Mouse (Mus musculus): Measurements from ENCODE around the gene Tbx6. TPM values are rescaled to one million over a fixed set of nuclear protein-coding genes. Genes with fewer than 3 reads are reported as not detected.

Gene Tbx6
- total and polyA plus RNA-seq, 3 experiments = 0.12 to 0.15 TPM; not detected in 1

GRCm38 (mm10) chr7:126825403-126825802 is 44.1 kb downstream of the Tbx6 start (continued):
- no peak for TF ChIP-seq ETS1 (IDR thresholded peaks at IDR 0.05; ENCODE audit: low read depth, low read length)
- no peak for TF ChIP-seq BHLHE40 (IDR thresholded peaks at IDR 0.05; ENCODE audit: borderline replicate concordance, low read depth, low read length)

DNA sequence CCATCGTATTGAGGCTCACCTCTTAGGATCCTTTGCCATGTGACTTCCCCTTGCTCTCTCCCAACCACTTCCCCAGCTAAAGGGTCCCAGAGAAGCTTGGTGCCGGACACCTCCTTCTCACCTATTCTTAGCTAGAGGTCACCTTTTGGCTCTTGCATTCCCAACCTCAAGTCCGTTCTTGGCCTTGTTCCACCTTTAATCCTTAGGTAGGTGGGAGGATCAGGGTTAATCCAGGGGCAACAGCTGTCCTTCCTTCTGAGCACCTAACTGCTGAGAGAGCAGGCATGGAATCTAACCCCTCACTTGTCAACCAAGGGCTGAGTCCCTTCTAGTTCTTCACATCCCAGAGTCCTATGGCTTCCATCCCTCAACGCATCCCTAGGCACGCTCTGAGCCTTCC is 44.7 kb downstream of the Tbx6 start:
- DNase-seq (ENCODE audit: low read depth, low spot score) = no peak
- no peaks in the 10 kb centered on the region for H3K27me3 ChIP-seq (ENCODE audit: control insufficient read depth in 1 of 2, insufficient read depth in 2 of 2, low read length in 2 of 2)
- no peak overlapping the region for H3K27ac ChIP-seq (ENCODE audit: control insufficient read depth, low read depth, low read length)

DNA sequence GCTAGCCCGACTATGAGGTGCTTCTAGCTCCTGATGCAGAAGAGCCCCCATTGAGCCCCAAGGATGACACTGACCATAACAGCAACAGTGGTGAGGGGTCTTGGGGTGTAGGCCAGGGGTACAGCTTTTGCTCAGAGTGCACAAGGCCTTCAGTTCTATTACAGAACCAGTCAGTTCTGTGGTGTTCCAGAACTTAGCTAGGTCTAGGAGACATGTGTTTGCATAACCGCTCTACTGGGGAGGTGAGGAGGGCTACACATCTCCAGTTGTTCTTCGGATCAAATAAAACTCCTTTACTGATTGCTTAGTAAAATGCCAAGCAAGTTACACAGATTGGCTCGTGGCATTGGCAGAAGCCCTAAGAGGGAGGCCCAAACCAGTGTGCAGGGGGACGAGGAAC is 50.3 kb downstream of the Tbx6 start, which contains the start of gene 4930451I11Rik:
TSS of gene 4930451I11Rik (minus strand) at position 101 of the 400 bp plus-strand sequence.
- H3K27me3 ChIP-seq (ENCODE audit: control insufficient read depth in 1 of 2, insufficient read depth in 2 of 2, low read length in 2 of 2) = no peaks in the 10 kb centered on the region; a peak in 1 of 4 replicates
- H3K9me3 ChIP-seq (replicated peaks; ENCODE audit: insufficient read depth, low read length) = no peaks in the 10 kb centered on the region
- H3K79me2 ChIP-seq (ENCODE audit: control insufficient read depth, insufficient read depth, low read length, poor library complexity) = no peaks in the 10 kb centered on the region
- H3K4me1 ChIP-seq (ENCODE audit: control insufficient read depth in 1 of 2, insufficient read depth in 2 of 2, low read length in 2 of 2) = 0 out of 4 replicates have a peak, but pooled peaks cover 0 to 4% of the 10 kb centered on the region in 2 experiments
- H3K36me3 ChIP-seq (ENCODE audit: control insufficient read depth in 1 of 2, insufficient read depth in 2 of 2, low read length in 2 of 2) = no peaks in the 10 kb centered on the region
- H3K27ac ChIP-seq (ENCODE audit: control insufficient read depth, low read depth, low read length) = peak within 1 kb of the TSS; percentile 62
- no peak for DNase-seq (ENCODE audit: low read depth, low spot score)
- peak within 1 kb of the TSS; percentile 66 to 88 for H3K4me3 ChIP-seq (ENCODE audit: control insufficient read depth in 1 of 2, insufficient read depth in 1 of 2, low read depth in 2 of 2, low read length in 2 of 2)
- TF ChIP-seq POLR2AphosphoS5 (IDR thresholded peaks at IDR 0.05; ENCODE audit: borderline replicate concordance, low read depth, low read length) = no peak
- no peak for TF ChIP-seq POLR2AphosphoS2 (IDR thresholded peaks at IDR 0.05; ENCODE audit: low read length)
- no peak for TF ChIP-seq CHD1 (IDR thresholded peaks at IDR 0.05; ENCODE audit: low read depth, low read length)
- peak within 1 kb of the TSS; percentile 76 for H3K9ac ChIP-seq (ENCODE audit: control insufficient read depth, low read depth, low read length, poor library complexity, severe bottlenecking)

More for the DNA sequence above, 44.7 kb downstream of the Tbx6 start:
- no peaks in the 10 kb centered on the region for H3K9me3 ChIP-seq (replicated peaks; ENCODE audit: insufficient read depth, low read length)
- H3K79me2 ChIP-seq (ENCODE audit: control insufficient read depth, insufficient read depth, low read length, poor library complexity) = no peaks in the 10 kb centered on the region
- H3K9ac ChIP-seq (ENCODE audit: control insufficient read depth, low read depth, low read length, poor library complexity, severe bottlenecking) = no peak overlapping the region
- H3K4me1 ChIP-seq (ENCODE audit: control insufficient read depth in 1 of 2, insufficient read depth in 2 of 2, low read length in 2 of 2) = peaks cover 2 to 8% of the 10 kb centered on the region in 2 experiments; a peak in 2 of 4 replicates
- no peaks in the 10 kb centered on the region for H3K36me3 ChIP-seq (ENCODE audit: control insufficient read depth in 1 of 2, insufficient read depth in 2 of 2, low read length in 2 of 2)
- no peak overlapping the region for H3K4me3 ChIP-seq (ENCODE audit: control insufficient read depth in 1 of 2, insufficient read depth in 1 of 2, low read depth in 2 of 2, low read length in 2 of 2)
- TF ChIP-seq ELF1 (IDR thresholded peaks at IDR 0.05; ENCODE audit: low read depth, low read length) = no peak
- no peak for TF ChIP-seq GABPA (IDR thresholded peaks at IDR 0.05; ENCODE audit: low read depth, low read length)
- no peak for TF ChIP-seq HCFC1 (IDR thresholded peaks at IDR 0.05; ENCODE audit: low read depth, low read length)
- no peak for TF ChIP-seq BHLHE40 (IDR thresholded peaks at IDR 0.05; ENCODE audit: borderline replicate concordance, low read depth, low read length)

DNA sequence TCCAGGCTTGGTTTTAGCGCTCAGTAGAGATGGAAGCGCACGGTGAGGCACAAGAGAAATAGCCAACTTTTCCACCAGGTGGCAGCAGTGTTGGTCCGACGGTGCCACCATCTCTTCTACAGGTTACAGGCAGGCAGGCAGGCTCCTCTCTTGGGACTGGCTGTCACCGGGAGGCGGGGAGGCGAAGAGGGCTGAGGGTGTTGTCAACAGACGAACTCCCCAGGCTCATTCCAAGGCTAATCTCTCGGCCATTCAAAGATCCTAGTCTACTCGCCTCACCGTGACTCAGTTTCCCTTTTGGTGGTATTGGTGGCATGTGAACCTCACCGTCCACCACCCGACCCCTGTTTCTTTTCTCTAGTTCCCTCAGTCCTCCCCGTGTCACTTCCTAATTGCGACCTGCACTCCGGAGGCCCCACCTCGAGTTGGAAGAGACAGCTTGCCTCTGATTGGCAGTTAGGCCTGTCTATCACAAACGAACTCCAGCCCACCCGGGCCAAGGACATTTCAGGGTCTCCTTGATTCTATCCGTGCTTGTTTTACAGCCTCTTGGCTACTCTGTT is 50.8 kb downstream of the Tbx6 start:
- peak overlapping the region; percentile 66 to 88 for H3K4me3 ChIP-seq (ENCODE audit: control insufficient read depth in 1 of 2, insufficient read depth in 1 of 2, low read depth in 2 of 2, low read length in 2 of 2)
- no peaks in the 10 kb centered on the region for H3K79me2 ChIP-seq (ENCODE audit: control insufficient read depth, insufficient read depth, low read length, poor library complexity)
- peak overlapping the region; percentile 76 for H3K9ac ChIP-seq (ENCODE audit: control insufficient read depth, low read depth, low read length, poor library complexity, severe bottlenecking)
- no peaks in the 10 kb centered on the region for H3K9me3 ChIP-seq (replicated peaks; ENCODE audit: insufficient read depth, low read length)
- no peaks in the 10 kb centered on the region; a peak in 1 of 4 replicates for H3K27me3 ChIP-seq (ENCODE audit: control insufficient read depth in 1 of 2, insufficient read depth in 2 of 2, low read length in 2 of 2)
- peak; percentile 97 for DNase-seq (ENCODE audit: low read depth, low spot score)
- H3K36me3 ChIP-seq (ENCODE audit: control insufficient read depth in 1 of 2, insufficient read depth in 2 of 2, low read length in 2 of 2) = no peaks in the 10 kb centered on the region
- H3K4me1 ChIP-seq (ENCODE audit: control insufficient read depth in 1 of 2, insufficient read depth in 2 of 2, low read length in 2 of 2) = 0 out of 4 replicates have a peak, but pooled peaks cover 0 to 4% of the 10 kb centered on the region in 2 experiments
- H3K27ac ChIP-seq (ENCODE audit: control insufficient read depth, low read depth, low read length) = peak overlapping the region; percentile 62
- TF ChIP-seq ZKSCAN1 (IDR thresholded peaks at IDR 0.05; ENCODE audit: low read depth, low read length) = no peak
- TF ChIP-seq ETS1 (IDR thresholded peaks at IDR 0.05; ENCODE audit: low read depth, low read length) = no peak
- peak; percentile 92 for TF ChIP-seq SIN3A (IDR thresholded peaks at IDR 0.05; ENCODE audit: low read length)
- TF ChIP-seq ZC3H11A (IDR thresholded peaks at IDR 0.05; ENCODE audit: low read depth, low read length) = peak; percentile 90
- no peak for TF ChIP-seq KAT2A (conservative IDR thresholded peaks at IDR 0.05; ENCODE audit: low read depth, low read length)
- TF ChIP-seq GATA1 (IDR thresholded peaks at IDR 0.05; ENCODE audit: low read depth, low read length) = no peak
- TF ChIP-seq ZNF384 (IDR thresholded peaks at IDR 0.05; ENCODE audit: low read depth, low read length) = no peak
- TF ChIP-seq BHLHE40 (IDR thresholded peaks at IDR 0.05; ENCODE audit: borderline replicate concordance, low read depth, low read length) = no peak
- no peak for TF ChIP-seq RCOR1 (IDR thresholded peaks at IDR 0.05; ENCODE audit: low read depth, low read length)
- TF ChIP-seq TBP (IDR thresholded peaks at IDR 0.05; ENCODE audit: low read depth, low read length) = peak; percentile 70
- no peak for TF ChIP-seq EP300 (IDR thresholded peaks at IDR 0.05; ENCODE audit: low read depth in 1 of 2, low read length in 2 of 2)
- TF ChIP-seq POLR2A (IDR thresholded peaks at IDR 0.05; ENCODE audit: control insufficient read depth in 1 of 2, insufficient read depth in 1 of 2, low read depth in 1 of 2, low read length in 2 of 2, poor library complexity in 1 of 2) = peak in 1 of 2 experiments; percentile 68; a peak in 2 of 4 replicates
- TF ChIP-seq MAFK (IDR thresholded peaks at IDR 0.05; ENCODE audit: borderline replicate concordance, low read depth, low read length) = no peak
- TF ChIP-seq MEF2A (IDR thresholded peaks at IDR 0.05; ENCODE audit: extremely low read depth, insufficient replicate concordance, low read depth, low read length, poor library complexity, severe bottlenecking) = no peak
- TF ChIP-seq E2F4 (IDR thresholded peaks at IDR 0.05; ENCODE audit: borderline replicate concordance, low read depth, low read length) = no peak
- TF ChIP-seq MYC (IDR thresholded peaks at IDR 0.05; ENCODE audit: low read depth, low read length) = peak; percentile 61; the same call in 1 of the 2 replicates
